Mouse (Mus musculus): Measurements from ENCODE around the gene Synj2.

DNA sequence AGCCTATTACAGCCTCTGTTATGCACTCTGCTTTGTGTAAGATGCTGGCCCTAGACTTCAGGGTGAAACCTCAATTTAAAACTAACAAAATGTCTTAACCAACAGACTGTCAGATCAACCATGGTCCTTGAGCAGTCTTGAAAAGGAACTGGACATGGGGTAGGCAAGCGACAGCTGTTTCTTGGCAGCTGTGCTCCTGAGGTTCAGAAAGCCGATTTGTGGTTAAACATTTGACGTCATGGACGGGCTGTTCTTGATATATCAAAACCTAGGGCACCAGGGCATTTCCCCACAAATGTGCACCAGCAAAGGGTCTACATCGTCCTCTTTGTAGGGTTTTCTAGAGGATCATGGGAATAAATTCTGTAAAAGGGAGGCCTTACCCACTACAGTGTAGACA is 122.5 kb downstream of the Synj2 start:
- no peak for TF ChIP-seq POLR2A (IDR thresholded peaks at IDR 0.05; ENCODE audit: extremely low read depth, insufficient read depth, low read length)
- no peak for TF ChIP-seq CTCF (IDR thresholded peaks at IDR 0.05; ENCODE audit: low read depth, low read length)
